Mouse (Mus musculus): ENCODE data around the gene Tssc4.

- peak; percentile 90 for TF ChIP-seq CTCF (IDR thresholded peaks at IDR 0.05; ENCODE audit: low read depth)
- TF ChIP-seq EP300 (IDR thresholded peaks at IDR 0.05; ENCODE audit: low read depth) = no peak
These were observed 25.8 kb downstream of the Tssc4 start, which contains the start of gene Trpm5 for GRCm38 (mm10) chr7:143094592-143095553.

Data from heart, postnatal 0 days (tissue).